Mouse (Mus musculus) C2C12 (cell line): ENCODE measurements around the gene Smap1. TPM values are rescaled to one million over a fixed set of nuclear protein-coding genes. Genes with fewer than 3 reads are reported as not detected.
"Not testable (repeated sequence)": the region's sequence is repeated elsewhere in the genome, so short reads cannot be mapped to it uniquely, and the experiment has no call there.

Experiments used
- H3K27me3 ChIP-seq: one replicate; pipeline ENCODE4 v1.6.1; 2011; ENCODE audit not compliant: control insufficient read depth, insufficient read depth, insufficient read length
- H3K36me3 ChIP-seq: one replicate; pipeline ENCODE4 v1.6.1; 2011; ENCODE audit not compliant: control insufficient read depth, insufficient read depth
- H3K4me3 ChIP-seq: one replicate; pipeline ENCODE4 v1.5.1; 2011; ENCODE audit warnings: mild to moderate bottlenecking, control low read depth; ENCODE audit not compliant: poor library complexity, insufficient read depth, severe bottlenecking
- H3K79me2 ChIP-seq: one replicate; pipeline ENCODE4 v1.6.1; 2011; ENCODE audit not compliant: control insufficient read depth, insufficient read depth
- H3K79me3 ChIP-seq: one replicate; pipeline ENCODE4 v1.6.1; 2011; ENCODE audit warnings: low read depth, control low read depth
- H3ac ChIP-seq: one replicate; pipeline ENCODE3; 2011; ENCODE audit warnings: low read depth; ENCODE audit not compliant: control insufficient read depth, insufficient read length
- CEBPB ChIP-seq: IDR thresholded peaks from one replicate; pipeline ENCODE4 v1.6.1; 2011; ENCODE audit warnings: low read depth, mild to moderate bottlenecking, control low read depth, moderate library complexity
- CTCF ChIP-seq: IDR thresholded peaks from one replicate; pipeline ENCODE4 v1.5.1; 2011; ENCODE audit not compliant: control insufficient read depth, insufficient read depth, insufficient read length
- FOSL1 ChIP-seq: IDR thresholded peaks from one replicate; pipeline ENCODE4 v1.8.0; 2011; ENCODE audit warnings: mild to moderate bottlenecking, low read length; ENCODE audit not compliant: poor library complexity, insufficient read depth, severe bottlenecking
- MAX ChIP-seq: IDR thresholded peaks from one replicate; pipeline ENCODE4 v1.6.1; 2011; ENCODE audit warnings: mild to moderate bottlenecking, control low read depth
- MYOD1 ChIP-seq: IDR thresholded peaks from one replicate; pipeline ENCODE4 v1.6.1; 2011; ENCODE audit warnings: low read depth; ENCODE audit not compliant: control insufficient read depth, insufficient read length
- MYOG ChIP-seq: IDR thresholded peaks from one replicate; pipeline ENCODE4 v1.6.1; 2011; ENCODE audit not compliant: control insufficient read depth, insufficient read length; ENCODE audit errors: extremely low read depth
- USF1 ChIP-seq: IDR thresholded peaks from one replicate; pipeline ENCODE4 v1.6.1; 2011; ENCODE audit warnings: low read depth, mild to moderate bottlenecking, control low read depth, moderate library complexity
- long read RNA-seq, 2 experiments: library from polyadenylated mRNA; unstranded; transcript quantifications; one replicate each; pipeline ENCODE4 v2.0.0; 2019 to 2020
- polyA plus RNA-seq: library from polyadenylated mRNA; unstranded; fragments of >200 nt; fragmentation: generic; extraction: Trizol; gene quantifications from one replicate; pipeline ENCODE4 v1.2.1, GENCODE M21; 2012; ENCODE audit warnings: missing spikeins

Smap1 gene
- polyA plus RNA-seq: 23.0 TPM
- long read RNA-seq, experiment 1, transcript Smap1-201 (10 exons, 2,289 nt): major isoform, 9 of 34 reads
- long read RNA-seq, experiment 1, partial matches to known transcripts: 17 of 34 reads
- long read RNA-seq, experiment 1, other reads (novel, unspliced or antisense): 8 of 34 reads
- long read RNA-seq, experiment 2, transcript Smap1-201 (10 exons, 2,289 nt): major isoform, 15 of 20 reads
- long read RNA-seq, experiment 2, partial matches to known transcripts: 1 of 20 reads
- long read RNA-seq, experiment 2, other reads (novel, unspliced or antisense): 4 of 20 reads

DNA sequence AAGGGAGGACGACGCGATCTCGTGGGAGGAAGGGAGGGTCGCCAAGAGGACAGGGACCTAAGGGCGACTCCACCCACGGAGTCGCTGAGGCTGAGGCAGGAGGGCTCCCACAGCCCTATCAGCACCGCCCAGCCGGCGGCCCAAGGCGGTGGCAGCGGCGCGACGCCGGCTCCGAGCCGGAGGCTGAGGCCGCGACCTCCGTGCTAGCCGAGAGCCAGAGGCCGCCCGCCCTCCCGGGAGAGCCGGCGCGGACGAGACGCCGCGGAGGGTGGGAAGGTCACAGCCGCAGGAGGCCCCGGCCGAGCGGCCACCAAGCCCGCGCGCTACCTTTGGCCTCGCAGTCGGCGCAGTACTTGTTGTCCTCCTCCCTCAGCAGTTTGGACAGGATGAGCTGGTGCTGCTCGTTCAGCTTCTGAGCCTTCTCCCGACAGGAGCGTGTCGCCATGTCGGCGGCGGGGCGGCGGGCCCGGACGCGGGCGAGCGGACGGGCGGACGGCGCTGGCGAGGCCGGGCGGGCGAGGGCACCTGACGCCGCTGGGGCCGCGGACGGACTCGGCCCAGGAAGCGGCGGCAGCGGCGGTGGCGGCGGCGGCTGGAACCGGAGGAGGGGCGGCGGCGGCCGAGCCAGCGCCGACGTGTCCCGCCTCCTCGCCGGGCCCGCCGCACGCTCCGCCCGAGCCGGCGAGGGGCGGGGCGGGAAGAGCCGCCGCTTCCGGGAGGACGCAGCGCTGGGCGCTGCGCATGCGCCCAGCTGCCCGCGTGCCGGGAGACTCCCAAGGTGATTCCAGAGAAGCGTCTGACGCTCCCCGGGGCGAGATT is at the start of gene Smap1:
Gene Smap1, minus strand, starts transcription at position 607 of the 819 bp plus-strand sequence.
- Histone ChIP-seq H3K79me3 (peaks cover 37% of the 10 kb centered on the region), H3ac (peak within 1 kb of the TSS; percentile 91), H3K79me2 (peaks cover 49% of the 10 kb centered on the region), H3K36me3 (no peaks in the 10 kb centered on the region), H3K4me3 (peak within 1 kb of the TSS; percentile 74), H3K27me3 (no peaks in the 10 kb centered on the region)
- TF ChIP-seq MAX: peak; percentile 93
- no peak for TF ChIP-seq CTCF

DNA sequence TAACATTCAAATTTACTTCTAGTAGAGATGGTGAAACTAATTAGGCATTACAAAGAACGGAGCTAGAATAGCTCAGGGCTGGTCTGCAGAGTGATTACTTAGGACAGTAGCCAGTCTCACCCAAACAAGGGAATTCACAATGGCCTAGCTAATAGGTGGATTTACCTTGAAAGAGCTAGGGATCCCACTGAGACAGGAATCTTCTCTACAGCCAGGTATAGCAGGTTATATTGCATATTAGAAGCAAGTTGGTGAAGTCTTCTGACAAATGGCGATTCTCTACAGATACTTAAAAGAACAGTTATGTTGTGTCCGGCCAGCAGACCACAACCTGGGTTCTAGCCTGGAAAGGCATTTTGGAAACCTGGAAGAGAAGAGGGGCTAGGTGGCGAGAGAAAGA is 49.0 kb upstream of the Smap1 start:
- not testable (repeated sequence) for H3K79me3 ChIP-seq, H3K4me3 ChIP-seq, H3K27me3 ChIP-seq, H3ac ChIP-seq, H3K36me3 ChIP-seq, H3K79me2 ChIP-seq

DNA sequence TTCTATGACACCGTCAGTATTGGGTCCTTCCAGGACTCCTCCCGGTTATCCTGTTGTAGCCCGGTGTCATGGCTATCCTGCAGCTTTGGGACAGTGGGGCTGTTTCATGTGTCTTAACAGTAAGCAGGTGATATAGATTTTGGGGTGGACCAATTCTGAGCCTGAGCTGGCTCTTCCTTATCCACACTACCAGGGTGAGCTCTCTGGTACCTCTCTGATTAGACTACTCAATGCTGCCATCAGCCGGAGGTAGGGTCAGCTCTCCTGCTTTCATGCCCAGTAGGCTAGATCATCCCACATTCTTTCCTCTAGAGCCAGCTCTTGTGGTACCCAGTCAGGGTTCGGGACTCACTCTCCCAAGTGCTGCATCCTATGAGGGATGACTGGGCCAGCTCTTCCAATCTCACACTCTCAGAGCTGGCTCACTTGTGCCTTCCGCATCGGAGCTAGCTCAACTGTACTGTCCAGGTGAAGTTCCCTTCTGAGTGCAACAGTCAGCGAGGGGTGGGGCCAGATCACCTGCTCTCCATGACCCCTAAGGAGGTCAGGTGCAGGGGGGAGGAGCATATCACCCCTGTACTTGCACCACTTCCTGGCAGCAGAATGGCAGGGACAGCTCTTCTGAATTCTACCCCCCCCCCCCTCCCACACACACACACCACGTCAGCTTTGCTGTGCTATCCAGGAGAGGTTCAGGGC is 46.1 kb upstream of the Smap1 start:
- H3K4me3 ChIP-seq: no peak overlapping the region
- no peaks in the 10 kb centered on the region for H3K27me3 ChIP-seq
- H3K79me3 ChIP-seq: no peaks in the 10 kb centered on the region
- TF ChIP-seq MYOG (no peak), MAX (no peak), MYOD1 (no peak), CEBPB (no peak), CTCF (no peak), FOSL1 (no peak), USF1 (no peak)
- H3K36me3 ChIP-seq: no peaks in the 10 kb centered on the region
- H3K79me2 ChIP-seq: no peaks in the 10 kb centered on the region
- H3ac ChIP-seq: no peak overlapping the region

DNA sequence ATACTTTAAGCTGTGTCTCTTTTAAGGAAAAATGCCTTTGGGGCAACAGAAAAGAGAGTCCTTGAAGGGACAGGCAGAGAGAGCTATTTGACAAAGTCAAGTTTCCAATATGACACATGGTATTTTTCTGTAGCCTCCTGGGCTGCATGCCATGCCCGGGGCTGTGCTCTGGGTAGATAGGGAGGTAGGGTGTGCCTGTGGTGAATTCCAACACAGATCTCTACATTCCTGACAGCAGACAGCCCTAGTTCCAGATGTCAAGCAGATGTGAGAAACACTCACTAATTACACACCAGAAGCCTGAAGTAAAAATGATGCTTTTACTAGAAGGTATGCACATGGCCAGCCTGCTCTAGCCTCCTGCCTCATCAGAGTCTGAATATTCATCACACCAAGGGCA is 44.1 kb upstream of the Smap1 start:
- H3K79me3 ChIP-seq: no peaks in the 10 kb centered on the region
- TF ChIP-seq MAX (no peak), USF1 (no peak), CTCF (no peak), FOSL1 (no peak), CEBPB (no peak), MYOD1 (no peak)
- H3ac ChIP-seq: no peak overlapping the region
- no peaks in the 10 kb centered on the region for H3K36me3 ChIP-seq
- H3K79me2 ChIP-seq: no peaks in the 10 kb centered on the region
- H3K27me3 ChIP-seq: no peaks in the 10 kb centered on the region
- H3K4me3 ChIP-seq: no peak overlapping the region

DNA sequence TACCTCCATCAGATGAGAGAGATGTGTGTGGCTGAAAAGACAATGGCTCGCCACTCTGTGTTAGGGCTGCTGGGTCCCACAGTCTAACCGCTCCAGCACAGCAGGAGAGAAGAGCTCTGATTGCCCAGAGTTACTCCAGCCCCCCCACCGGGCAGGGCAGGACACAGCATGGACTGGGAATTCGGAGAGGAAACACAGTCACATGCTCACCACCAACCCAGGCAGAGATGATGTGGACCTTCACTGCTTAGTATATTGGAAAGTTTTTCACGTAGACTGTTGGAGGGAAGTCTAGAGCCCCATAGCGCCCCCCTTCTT is 37.3 kb upstream of the Smap1 start:
- H3K27me3 ChIP-seq: no peaks in the 10 kb centered on the region
- H3K36me3 ChIP-seq: no peaks in the 10 kb centered on the region
- TF ChIP-seq CTCF: no peak
- no peak for TF ChIP-seq MYOD1
- TF ChIP-seq USF1: no peak
- no peak for TF ChIP-seq FOSL1
- no peak for TF ChIP-seq MYOG
- TF ChIP-seq CEBPB: no peak
- no peak for TF ChIP-seq MAX
- H3K79me3 ChIP-seq: no peaks in the 10 kb centered on the region
- no peak overlapping the region for H3K4me3 ChIP-seq
- no peaks in the 10 kb centered on the region for H3K79me2 ChIP-seq
- no peak overlapping the region for H3ac ChIP-seq
